Mouse (Mus musculus): ENCODE data around the gene Kifap3.

Kifap3 gene

GRCm38 (mm10) chr1:163898291-163898764 lies 118.9 kb downstream of the Kifap3 start:
- no peak for DNase-seq

DNA sequence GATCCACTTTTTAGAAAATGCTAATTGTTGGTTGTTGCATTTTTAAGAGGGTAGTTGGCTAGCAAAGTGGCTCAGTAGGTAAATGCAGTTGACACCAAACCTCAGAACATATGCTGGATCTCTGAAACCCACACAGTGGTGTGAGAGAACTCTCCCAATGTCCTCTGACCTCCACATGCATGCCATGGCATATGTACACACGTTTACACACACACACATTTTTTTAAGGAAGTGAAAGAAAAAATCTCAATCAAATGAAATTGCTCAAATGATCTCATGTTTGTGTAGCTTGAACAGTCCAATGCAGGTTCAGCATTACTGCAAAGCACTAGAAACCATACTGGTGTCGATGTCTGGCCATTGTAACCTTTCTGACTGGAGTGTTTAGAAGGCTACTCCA lies 120.2 kb downstream of the Kifap3 start:
- no peak for DNase-seq

GRCm38 (mm10) chr1:163900168-163900567 lies 120.8 kb downstream of the Kifap3 start:
- no peak for DNase-seq

DNA sequence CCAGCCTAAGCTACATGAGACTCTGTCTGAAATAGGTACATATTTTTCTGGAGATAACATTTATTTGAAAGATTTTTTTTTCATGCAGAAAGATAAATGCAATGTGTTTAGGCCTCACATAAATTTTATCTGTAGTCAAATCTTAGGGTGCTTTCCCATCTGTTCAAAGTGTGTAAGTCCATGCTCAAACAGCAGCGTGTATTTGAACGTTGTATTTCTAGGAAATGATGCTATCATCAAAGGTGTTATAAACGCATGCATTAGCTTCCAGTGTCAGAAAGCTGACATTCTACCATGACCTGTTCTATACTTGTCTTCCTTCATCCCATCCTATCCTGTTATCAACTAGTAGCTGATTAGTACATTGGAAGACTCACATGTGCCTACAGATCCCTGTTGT lies 124.0 kb downstream of the Kifap3 start:
- DNase-seq, result no peak

DNA sequence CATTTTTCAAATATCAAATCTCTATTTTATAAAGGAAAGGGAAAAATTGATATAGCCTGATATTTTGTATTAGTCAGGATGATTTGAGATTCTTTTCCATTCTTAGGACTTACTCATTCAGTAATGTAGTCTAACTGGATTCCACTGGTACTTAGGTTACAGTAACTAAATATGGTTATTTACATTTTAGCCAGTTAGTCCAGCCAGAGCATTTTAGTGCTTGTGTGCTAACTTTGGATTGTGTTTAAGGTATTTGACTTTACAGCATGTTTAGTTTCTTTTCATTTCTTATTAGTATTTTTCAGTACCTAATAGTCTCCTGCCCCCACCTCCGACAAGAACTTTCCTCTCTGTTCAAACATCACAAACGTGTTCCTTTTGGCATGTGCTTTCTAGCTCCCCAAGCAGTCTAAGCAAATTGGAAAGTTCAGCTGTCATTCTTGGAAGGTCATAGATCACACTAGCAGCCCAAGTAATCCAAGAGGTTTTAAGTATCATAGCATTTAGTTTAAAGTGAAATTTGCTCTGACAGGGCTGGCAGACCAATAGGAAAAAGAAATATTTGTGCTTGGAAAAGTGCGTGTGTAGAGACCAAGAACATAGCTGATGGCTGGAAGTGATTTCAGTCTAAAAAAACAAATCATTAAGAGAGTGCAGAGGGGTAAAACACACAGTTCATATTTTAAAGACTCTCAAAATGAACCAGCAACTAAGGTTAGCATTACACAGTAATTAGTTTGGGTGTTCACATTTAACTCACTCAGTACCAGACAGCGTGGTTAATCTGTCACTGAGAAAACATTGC lies 127.8 kb downstream of the Kifap3 start:
- no peak for DNase-seq

GRCm38 (mm10) chr1:163908389-163908788 lies 129.0 kb downstream of the Kifap3 start:
- no peak for DNase-seq

GRCm38 (mm10) chr1:163910343-163910742 lies 131.0 kb downstream of the Kifap3 start:
- DNase-seq, result no peak

GRCm38 (mm10) chr1:163910785-163911184 lies 131.4 kb downstream of the Kifap3 start:
- DNase-seq, result no peak

DNA sequence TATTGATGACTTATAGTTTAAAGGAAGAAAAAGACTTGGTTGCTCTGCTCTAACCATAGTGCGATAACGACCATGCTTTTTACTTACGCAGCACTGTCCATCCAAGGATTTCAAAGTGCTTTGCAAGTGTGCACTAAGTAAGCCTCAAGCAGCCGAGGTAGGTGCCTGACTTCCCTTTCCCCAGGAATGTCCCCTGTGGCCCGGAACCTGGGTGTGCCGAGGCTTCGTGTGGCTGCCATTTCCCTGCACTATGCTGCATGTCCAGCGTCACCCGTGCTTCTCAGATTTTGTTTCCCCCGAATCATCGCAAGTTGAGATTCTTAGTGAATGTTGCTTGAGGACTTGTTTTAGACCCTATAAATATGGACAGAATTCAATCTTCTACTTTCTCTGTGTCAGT lies 132.6 kb downstream of the Kifap3 start:
- no peak for DNase-seq

- no peak for DNase-seq
These were observed 138.2 kb downstream of the Kifap3 start for GRCm38 (mm10) chr1:163917349-163918160.

DNA sequence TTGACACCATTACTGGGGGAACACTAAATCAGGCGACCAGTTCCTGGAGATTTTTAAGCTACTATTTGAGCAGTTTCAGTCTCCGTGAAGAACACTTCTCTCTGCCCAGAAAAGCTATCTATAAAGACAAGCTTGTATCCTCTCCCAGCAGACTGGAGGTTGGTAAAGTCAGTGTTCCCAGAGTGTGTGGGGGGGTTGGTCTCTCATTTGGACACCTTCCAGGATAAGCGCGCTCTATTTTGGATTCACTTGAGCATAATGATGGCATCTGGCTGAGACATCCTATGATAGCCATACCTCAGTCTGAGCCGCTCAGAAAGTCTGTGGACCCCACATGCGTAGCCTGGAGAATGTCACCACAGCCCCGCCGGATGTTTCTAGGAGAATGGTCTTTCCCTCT lies 144.7 kb downstream of the Kifap3 start:
- DNase-seq, result no peak

- no peak for DNase-seq
These were observed 149.5 kb downstream of the Kifap3 start, which contains the start of gene Scyl3 for GRCm38 (mm10) chr1:163928846-163929245. TSS of gene Scyl3 (plus strand) at chr1:163929100.

DNA sequence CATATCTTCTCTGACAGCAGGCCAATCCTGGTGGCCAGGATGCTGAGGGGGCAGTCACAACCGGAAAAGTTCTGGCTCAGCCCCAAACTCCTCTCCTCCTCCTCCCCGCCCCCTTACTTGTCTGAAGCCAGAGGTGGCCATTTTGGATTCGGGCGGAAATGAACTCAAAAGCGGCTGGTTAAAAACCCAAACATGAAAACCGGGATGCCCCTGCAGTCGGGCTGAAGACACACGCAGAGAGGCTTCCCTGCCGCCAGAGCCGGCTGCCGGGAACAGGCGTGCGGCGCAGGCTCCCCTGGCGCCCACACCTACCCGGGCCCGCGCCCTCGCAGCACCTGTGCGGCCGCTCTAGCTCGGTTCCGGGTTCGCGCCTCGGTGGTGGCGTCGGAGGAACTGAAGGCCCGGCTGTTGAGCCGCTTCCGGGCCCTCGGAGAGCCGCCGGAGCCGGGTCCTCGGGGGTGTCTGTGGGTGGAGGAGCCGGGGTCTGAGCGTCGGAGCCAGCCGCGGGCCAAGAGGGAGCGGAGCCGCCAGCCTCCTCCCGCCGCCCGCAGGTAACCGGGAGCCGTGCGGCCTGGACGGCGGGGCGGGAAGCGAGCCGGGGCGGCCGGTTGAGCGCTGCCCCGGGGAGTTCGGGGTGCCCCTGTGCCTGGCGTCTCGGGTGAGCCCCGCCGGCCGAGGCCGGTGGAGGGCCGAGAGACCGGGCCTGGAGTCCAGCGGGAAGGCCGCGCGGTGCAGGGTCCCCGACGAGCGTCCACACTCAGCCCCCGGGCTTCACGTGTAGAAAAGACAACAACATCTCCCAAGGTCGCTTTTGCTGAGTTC lies 150.5 kb downstream of the Kifap3 start:
- peak; percentile 94 for DNase-seq

DNA sequence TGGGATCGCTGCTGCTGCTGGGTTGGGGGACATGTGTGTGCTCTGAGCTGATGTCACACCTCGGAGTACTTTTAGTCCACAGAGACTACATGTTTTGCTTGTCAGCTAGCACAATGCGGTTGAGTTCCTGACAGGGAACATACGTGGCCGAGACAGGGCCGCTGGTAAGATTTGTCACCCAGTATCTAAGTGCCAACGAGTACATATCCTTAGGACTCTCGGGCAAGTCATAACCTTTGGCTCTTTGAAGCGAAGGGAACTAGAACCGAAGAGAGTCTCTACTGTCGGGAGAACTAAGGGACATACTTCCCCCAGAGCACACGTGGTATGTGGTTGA lies 151.0 kb downstream of the Kifap3 start:
- DNase-seq, result no peak

- DNase-seq, result no peak
These were observed 152.4 kb downstream of the Kifap3 start for GRCm38 (mm10) chr1:163931801-163932200.

DNA sequence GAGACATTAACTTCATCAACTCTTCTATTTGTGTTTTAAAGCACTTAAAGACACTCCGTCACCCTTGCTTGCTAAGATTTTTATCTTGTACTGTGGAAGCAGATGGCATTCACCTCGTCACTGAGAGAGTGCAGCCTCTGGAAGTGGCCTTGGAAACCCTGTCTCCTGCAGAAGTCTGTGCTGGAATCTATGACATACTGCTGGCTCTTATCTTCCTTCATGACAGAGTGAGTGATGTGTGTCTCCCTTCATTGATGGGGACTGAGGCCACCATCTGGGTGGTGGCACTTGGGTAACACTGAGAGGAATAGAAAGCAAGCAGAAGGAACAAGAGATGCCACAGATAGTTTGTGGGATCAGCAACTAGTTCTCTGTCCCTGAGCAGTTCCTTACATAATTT lies 155.2 kb downstream of the Kifap3 start:
- no peak for DNase-seq

DNA sequence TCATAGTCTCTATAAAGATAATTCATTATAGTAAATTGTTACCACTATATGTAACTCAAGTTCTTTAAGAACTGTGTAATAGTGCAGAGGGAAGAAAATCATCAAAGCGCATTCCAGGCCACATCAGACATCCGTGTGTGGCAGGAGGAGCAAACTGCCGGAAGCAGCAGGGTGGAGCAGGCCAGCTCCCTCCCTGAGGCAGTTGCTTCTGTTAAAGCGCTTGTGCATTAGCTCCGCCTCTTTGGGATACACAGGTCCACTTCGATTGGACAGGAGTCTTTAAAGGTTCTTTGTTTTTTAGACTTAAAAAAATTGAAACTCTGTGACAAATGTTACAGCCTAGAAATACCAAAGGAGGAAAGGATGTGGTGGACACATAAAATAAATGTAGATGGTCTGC lies 162.7 kb downstream of the Kifap3 start:
- no peak for DNase-seq

DNA sequence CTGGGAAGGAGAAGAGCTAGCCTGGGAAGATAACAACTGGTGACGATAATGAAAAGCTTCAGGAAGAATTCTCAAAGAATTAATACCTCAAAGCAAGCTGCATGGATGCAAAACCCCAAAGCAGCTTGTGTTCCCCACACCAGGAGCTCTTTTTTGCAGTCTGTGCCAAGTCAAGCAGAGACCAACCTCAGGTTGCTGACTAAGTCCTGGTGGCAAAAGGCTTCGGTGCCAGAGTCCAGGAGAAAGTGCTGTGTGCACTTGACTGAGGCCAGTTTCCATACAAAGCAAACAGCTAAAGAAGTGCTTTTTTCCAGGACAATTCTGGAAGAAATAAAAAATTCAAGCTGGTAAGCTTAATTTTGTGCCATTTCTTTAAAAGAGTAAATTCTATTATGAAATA lies 174.0 kb downstream of the Kifap3 start:
- DNase-seq, result no peak

DNA sequence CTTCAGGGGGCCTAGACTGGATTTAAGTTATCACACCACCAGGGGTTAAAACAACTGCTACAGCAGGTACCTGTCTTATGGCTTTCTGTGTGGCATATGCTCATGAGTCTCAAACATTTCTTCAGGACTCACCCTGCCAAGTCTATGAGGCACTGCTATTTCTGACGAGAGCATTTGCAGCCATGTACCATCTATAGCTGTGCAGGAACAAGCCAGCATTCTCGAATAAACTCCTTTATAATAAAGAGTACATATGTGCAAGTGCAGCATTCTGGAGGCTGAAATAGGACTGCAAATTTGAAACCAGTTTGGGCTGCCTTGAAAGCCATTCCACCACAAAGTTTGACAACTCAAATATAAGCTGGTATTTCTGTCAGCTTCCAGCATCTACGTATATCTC lies 178.7 kb downstream of the Kifap3 start:
- no peak for DNase-seq

DNA sequence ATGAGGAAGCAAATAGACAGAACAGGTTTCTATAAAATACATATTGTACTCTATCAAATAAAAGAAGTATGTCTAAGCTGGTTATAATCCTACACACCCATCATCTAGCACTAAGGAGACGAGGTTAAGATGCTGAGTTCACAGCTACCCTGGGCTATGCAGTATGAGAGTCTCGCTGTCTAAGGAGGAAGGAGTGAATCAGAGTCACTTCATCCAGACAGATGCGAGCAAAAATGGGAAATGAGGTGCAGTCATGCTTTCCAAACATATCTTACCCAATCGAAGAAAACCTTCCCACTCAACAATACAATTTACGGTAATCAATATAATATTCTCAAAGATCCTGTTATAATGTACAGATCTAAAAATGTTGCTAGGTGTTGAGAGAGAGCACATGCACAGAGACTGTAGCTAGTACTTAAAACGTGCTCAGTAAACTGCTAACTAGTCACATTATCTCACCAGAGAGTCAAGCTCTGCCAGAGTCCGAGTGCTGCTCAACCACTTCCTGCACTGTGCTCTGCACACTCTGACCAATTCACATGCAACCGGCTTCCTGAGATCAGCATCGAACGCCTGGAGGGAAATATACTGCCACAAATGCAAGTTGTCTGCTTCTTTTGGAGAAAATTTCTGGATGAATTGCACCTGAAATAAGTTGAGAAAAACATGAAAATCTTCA lies 184.8 kb downstream of the Kifap3 start:
- DNase-seq, result no peak
